Mouse (Mus musculus): ENCODE measurements around the gene Arid1b. TPM values are rescaled to one million over a fixed set of nuclear protein-coding genes. Genes with fewer than 3 reads are reported as not detected.

Arid1b gene
- total and polyA plus RNA-seq, 3 experiments, result 6.1 to 12.4 (median 9.7) TPM

- in situ Hi-C loops (cut with MboI; ENCODE audit: low pct_ligation_motif_present, low pct_unique_long_range_greater_than_20kb, low sequenced_read_pairs) (no loop called here), dilution Hi-C loops (cut with MboI; ENCODE audit: extremely low pct_ligation_motif_present, extremely low pct_unique_long_range_greater_than_20kb, low sequenced_read_pairs) (no loop called here)
Observed at GRCm38 (mm10) chr17:5178534-5178933, 184.4 kb downstream of the Arid1b start.

GRCm38 (mm10) chr17:5179004-5179403 lies 184.9 kb downstream of the Arid1b start:
- dilution Hi-C loops (cut with MboI; ENCODE audit: extremely low pct_ligation_motif_present, extremely low pct_unique_long_range_greater_than_20kb, low sequenced_read_pairs), result no loop called here
- Histone ChIP-seq H3K27ac (ENCODE audit: insufficient read depth, low read depth) (peak overlapping the region; percentile 21; the same call in 1 of the 2 replicates), H3K36me3 (replicated peaks in 1 of 2; ENCODE audit: control insufficient read depth in 1 of 2, insufficient read depth in 1 of 2, low read length in 1 of 2) (peaks cover 0 to 21% of the 10 kb centered on the region in 2 experiments), H3K9ac (ENCODE audit: insufficient read depth, low read depth) (no peak overlapping the region; the same call in 1 of the 2 replicates), H3K4me2 (ENCODE audit: insufficient read depth, low read depth, poor library complexity, severe bottlenecking) (peak overlapping the region; percentile 78; the same call in 1 of the 2 replicates), H3K9me3 (replicated peaks; ENCODE audit: low read length) (no peaks in the 10 kb centered on the region), H3K4me1 (ENCODE audit: control insufficient read depth in 1 of 2, insufficient read depth in 2 of 2) (peaks cover 24 to 95% of the 10 kb centered on the region in 2 experiments), H3K4me3 (replicated peaks in 1 of 3; ENCODE audit: low read depth in 2 of 3, low read length in 2 of 3, poor library complexity in 1 of 3) (no peak overlapping the region), H3K27me3 (replicated peaks) (no peaks in the 10 kb centered on the region), H3K79me2 (replicated peaks; ENCODE audit: control insufficient read depth, extremely low read depth, insufficient read depth, poor library complexity, severe bottlenecking) (no peaks in the 10 kb centered on the region; the same call in 1 of the 2 replicates)
- TF ChIP-seq CHD1 (IDR thresholded peaks at IDR 0.05; ENCODE audit: low read depth, low read length) (no peak), NELFE (IDR thresholded peaks at IDR 0.05; ENCODE audit: low read depth, low read length) (no peak)
- no peak for DNase-seq (ENCODE audit: extremely low read depth)
- in situ Hi-C loops (cut with MboI; ENCODE audit: low pct_ligation_motif_present, low pct_unique_long_range_greater_than_20kb, low sequenced_read_pairs), result no loop called here

More at GRCm38 (mm10) chr17:5178534-5178933, 184.4 kb downstream of the Arid1b start:
- Histone ChIP-seq H3K4me3 (replicated peaks in 1 of 3; ENCODE audit: low read depth in 2 of 3, low read length in 2 of 3, poor library complexity in 1 of 3) (no peak overlapping the region), H3K27me3 (replicated peaks) (no peaks in the 10 kb centered on the region), H3K79me2 (replicated peaks; ENCODE audit: control insufficient read depth, extremely low read depth, insufficient read depth, poor library complexity, severe bottlenecking) (no peaks in the 10 kb centered on the region; the same call in 1 of the 2 replicates), H3K9me3 (replicated peaks; ENCODE audit: low read length) (no peaks in the 10 kb centered on the region), H3K36me3 (replicated peaks in 1 of 2; ENCODE audit: control insufficient read depth in 1 of 2, insufficient read depth in 1 of 2, low read length in 1 of 2) (peaks cover 0 to 18% of the 10 kb centered on the region in 2 experiments), H3K4me2 (ENCODE audit: insufficient read depth, low read depth, poor library complexity, severe bottlenecking) (no peak overlapping the region), H3K27ac (ENCODE audit: insufficient read depth, low read depth) (no peak overlapping the region), H3K4me1 (ENCODE audit: control insufficient read depth in 1 of 2, insufficient read depth in 2 of 2) (peaks cover 24 to 94% of the 10 kb centered on the region in 2 experiments), H3K9ac (ENCODE audit: insufficient read depth, low read depth) (no peak overlapping the region)
- TF ChIP-seq NELFE (IDR thresholded peaks at IDR 0.05; ENCODE audit: low read depth, low read length), result no peak
- no peak for DNase-seq (ENCODE audit: extremely low read depth)

- Histone ChIP-seq H3K36me3 (replicated peaks in 1 of 2; ENCODE audit: control insufficient read depth in 1 of 2, insufficient read depth in 1 of 2, low read length in 1 of 2) (peaks cover 0 to 19% of the 10 kb centered on the region in 2 experiments), H3K9ac (ENCODE audit: insufficient read depth, low read depth) (no peak overlapping the region; the same call in 1 of the 2 replicates), H3K27me3 (replicated peaks) (no peaks in the 10 kb centered on the region), H3K4me1 (ENCODE audit: control insufficient read depth in 1 of 2, insufficient read depth in 2 of 2) (peaks cover 24 to 95% of the 10 kb centered on the region in 2 experiments), H3K9me3 (replicated peaks; ENCODE audit: low read length) (no peaks in the 10 kb centered on the region), H3K79me2 (replicated peaks; ENCODE audit: control insufficient read depth, extremely low read depth, insufficient read depth, poor library complexity, severe bottlenecking) (no peaks in the 10 kb centered on the region; the same call in 1 of the 2 replicates), H3K4me3 (replicated peaks in 1 of 3; ENCODE audit: low read depth in 2 of 3, low read length in 2 of 3, poor library complexity in 1 of 3) (no peak overlapping the region), H3K27ac (ENCODE audit: insufficient read depth, low read depth) (peak overlapping the region; percentile 21; the same call in 1 of the 2 replicates), H3K4me2 (ENCODE audit: insufficient read depth, low read depth, poor library complexity, severe bottlenecking) (peak overlapping the region; percentile 78; the same call in 1 of the 2 replicates)
- DNase-seq (ENCODE audit: extremely low read depth), result peak; percentile 71
- dilution Hi-C loops (cut with MboI; ENCODE audit: extremely low pct_ligation_motif_present, extremely low pct_unique_long_range_greater_than_20kb, low sequenced_read_pairs) (no loop called here), in situ Hi-C loops (cut with MboI; ENCODE audit: low pct_ligation_motif_present, low pct_unique_long_range_greater_than_20kb, low sequenced_read_pairs) (no loop called here)
- peak; percentile 91 for TF ChIP-seq MEF2A (IDR thresholded peaks at IDR 0.05; ENCODE audit: borderline replicate concordance, low read depth, low read length)
- TF ChIP-seq ZMIZ1 (IDR thresholded peaks at IDR 0.05; ENCODE audit: low read depth, low read length), result no peak
- TF ChIP-seq SIN3A (IDR thresholded peaks at IDR 0.05; ENCODE audit: low read length), result no peak
- TF ChIP-seq KAT2A (IDR thresholded peaks at IDR 0.05; ENCODE audit: insufficient replicate concordance, low read length), result 0 out of 2 replicates have a peak, but pooled peaks have one; percentile 48
- peak; percentile 43 for TF ChIP-seq BHLHE40 (IDR thresholded peaks at IDR 0.05; ENCODE audit: low read depth, low read length)
- TF ChIP-seq MAZ (IDR thresholded peaks at IDR 0.05; ENCODE audit: low read depth, low read length), result 0 out of 2 replicates have a peak, but pooled peaks have one; percentile 30
- TF ChIP-seq EP300 (IDR thresholded peaks at IDR 0.05; ENCODE audit: low read length), result peak; percentile 77; the same call in 1 of the 2 replicates
- peak; percentile 71 for TF ChIP-seq ETS1 (conservative IDR thresholded peaks at IDR 0.05; ENCODE audit: low read depth, low read length)
- TF ChIP-seq ZNF384 (IDR thresholded peaks at IDR 0.05; ENCODE audit: low read depth, low read length), result peak; percentile 22; the same call in 1 of the 2 replicates
- peak; percentile 60; the same call in 1 of the 2 replicates for TF ChIP-seq IRF4 (IDR thresholded peaks at IDR 0.05; ENCODE audit: low read depth, low read length)
Observed at GRCm38 (mm10) chr17:5179412-5179811, 185.3 kb downstream of the Arid1b start.

All from CH12.LX (cell line).